Mouse (Mus musculus): ENCODE results near the gene Pcbp2.

Gene Pcbp2

DNA sequence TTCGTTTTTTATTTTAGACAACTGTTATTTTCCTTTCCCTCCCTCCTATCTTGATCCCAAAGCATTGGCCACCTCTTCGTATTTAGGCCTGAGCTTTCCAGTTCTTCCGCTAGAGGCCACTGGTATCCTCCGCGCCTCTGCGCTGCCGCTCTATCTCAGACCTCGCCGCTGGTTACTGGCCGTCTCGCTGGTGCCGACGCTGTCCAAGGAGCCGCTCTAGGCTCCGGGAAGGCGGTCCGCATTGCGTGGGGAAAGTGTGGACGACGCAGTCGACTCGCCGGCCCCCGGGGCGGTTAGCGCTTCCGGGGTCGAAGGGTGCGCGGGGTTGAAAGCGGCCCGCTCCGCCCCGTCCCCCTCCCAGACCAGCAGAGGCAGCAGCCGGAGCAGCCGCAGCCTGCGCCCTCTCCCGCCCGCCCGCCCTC is at the start of gene Pcbp2:
Gene Pcbp2, plus strand, starts transcription at position 357 of the 422 bp plus-strand sequence.
- in situ Hi-C loops (cut with MboI) = no loop called here

DNA sequence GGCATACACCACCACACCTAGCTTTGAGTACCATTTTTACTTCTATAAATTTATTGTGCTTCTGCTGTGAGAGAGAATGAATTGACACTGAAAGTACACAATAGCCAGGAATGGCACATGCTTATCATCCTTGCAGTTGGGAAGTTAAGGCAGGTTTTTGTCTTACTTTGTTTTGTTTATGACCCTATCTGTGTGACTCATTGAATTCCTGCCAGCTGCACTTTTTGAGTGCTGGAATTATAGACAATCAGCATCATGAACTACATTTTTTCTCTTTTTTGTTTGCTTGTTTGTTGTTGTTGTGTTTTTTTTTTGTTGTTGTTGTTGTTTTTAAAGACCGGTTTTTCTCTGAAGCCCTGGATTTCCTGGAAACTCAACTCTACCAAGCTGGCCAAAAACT is 49.4 kb upstream of the Pcbp2 start:
- in situ Hi-C loops (cut with MboI) = no loop called here

DNA sequence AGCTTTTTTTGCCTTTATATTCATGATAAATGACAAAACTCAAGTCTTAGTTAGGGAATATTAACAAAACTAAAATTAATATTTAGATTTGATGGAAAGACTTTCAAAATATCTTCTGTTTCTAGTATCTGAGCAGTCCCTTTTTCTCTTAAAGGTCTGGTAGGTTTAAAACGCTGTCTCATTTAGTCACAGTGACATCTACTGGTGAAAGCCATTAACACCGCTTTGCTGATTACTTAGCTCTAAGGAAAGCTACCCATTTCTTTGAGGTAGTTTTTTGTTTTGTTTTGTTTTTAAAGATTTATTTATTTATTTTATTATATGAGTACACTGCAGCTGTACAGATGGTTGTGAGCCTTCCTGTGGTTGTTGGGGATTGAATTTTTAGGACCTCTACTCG is 48.9 kb upstream of the Pcbp2 start:
- in situ Hi-C loops (cut with MboI) = no loop called here

DNA sequence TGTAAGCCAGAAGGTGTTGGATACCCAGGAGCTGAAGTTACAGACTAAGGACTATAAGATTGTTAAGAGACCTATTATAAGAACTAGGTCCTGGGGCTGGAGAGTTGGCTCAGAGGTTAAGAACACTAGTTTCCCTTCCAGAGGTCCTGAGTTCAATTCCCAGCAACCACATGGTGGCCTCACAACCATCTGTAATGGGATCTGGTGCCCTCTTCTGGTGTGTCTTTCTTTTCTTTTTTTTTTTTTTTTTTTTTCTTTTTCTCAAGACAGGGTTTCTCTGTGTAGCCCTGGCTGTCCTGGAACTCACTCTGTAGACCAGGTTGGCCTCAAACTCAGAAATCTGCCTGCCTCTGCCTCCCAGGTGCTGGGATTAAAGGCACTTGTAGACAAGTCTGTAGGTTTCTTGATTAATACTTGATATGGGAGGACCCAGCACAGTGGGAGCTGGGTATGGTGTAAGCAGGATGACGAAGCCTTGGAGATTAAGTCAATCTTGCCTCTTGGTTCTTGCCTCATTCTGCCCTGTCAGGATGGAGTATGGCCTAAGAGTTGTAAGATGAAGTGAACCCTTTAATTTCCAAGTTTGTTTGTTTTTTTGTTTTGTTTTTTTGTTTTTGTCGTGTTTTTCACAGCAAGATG is 46.6 kb upstream of the Pcbp2 start:
- in situ Hi-C loops (cut with MboI) = no loop called here

DNA sequence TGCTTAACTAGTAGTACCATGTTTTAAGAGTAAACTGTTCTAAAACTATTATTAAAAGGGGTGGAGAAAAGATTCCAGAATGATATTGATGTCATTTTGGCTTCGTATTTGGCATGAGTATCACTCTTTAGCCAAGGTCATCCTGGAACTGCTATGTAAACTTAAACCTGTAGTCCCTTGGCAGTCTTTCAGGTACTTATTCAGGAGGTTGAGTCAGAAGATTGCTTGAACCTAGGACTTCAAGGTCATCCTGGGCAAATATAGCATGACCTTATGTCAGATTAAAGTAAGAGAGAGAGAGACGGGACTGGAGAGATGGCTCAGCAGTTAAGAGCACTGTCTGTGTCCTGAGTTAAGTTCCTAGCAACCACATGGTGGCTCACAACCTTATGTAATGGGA is 45.7 kb upstream of the Pcbp2 start:
- in situ Hi-C loops (cut with MboI) = no loop called here

DNA sequence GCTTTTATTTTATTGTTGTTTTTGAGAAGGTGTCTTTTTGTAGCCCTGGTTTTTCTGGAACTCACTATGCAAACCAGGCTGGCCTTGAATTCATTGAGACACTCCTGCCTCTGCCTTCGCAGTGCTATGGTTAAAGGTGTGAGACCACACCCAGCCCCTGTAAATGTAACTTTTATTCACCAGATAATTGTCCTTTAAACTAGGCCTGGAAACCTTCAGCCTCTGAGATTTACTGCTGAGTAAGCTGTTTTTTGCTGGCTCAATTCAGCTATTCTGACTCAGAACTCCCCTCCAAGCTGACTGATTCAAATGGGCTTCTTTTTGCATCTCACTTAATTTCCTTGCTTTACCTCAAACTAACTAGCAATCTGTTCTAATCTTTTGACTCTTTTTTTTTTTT is 43.4 kb upstream of the Pcbp2 start:
- in situ Hi-C loops (cut with MboI) = no loop called here

DNA sequence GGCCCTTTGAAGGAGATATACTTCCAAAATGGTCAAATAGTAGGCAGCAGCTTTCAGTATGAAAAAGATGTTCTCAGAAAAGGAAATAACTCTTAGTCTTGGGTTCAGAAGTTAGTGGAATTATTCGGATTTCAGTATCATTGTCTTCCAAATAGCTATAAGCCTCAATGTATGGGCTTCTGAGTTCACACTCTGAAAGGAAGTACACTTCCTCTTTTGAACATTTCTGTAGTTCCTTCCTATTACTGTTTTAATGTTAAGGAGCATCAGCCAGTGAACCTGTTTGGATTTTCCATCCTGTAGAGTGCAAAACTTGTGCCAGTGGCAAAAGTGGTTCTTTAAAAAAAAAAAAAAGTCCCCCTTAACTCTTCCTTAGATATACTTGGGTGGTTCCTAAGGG is 38.3 kb upstream of the Pcbp2 start:
- in situ Hi-C loops (cut with MboI) = no loop called here

DNA sequence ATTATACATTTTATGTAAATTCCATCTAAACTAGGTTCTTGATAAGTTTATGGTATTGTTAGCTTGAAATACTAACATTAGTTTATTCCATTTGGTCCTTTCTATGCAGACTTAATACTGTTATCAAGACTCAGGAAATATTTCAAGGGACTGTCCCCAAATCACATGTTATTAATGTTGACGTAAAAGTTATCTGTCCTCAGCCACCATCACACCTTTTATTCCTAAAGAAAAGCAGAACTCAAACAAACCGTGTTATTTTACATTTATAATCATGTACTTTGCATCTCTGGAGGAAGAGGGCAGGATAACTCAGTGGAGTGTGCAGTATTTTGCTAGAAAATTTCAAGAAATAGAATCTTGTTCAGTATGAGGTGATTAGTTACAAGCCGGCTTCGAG is 37.2 kb upstream of the Pcbp2 start:
- in situ Hi-C loops (cut with MboI) = no loop called here

DNA sequence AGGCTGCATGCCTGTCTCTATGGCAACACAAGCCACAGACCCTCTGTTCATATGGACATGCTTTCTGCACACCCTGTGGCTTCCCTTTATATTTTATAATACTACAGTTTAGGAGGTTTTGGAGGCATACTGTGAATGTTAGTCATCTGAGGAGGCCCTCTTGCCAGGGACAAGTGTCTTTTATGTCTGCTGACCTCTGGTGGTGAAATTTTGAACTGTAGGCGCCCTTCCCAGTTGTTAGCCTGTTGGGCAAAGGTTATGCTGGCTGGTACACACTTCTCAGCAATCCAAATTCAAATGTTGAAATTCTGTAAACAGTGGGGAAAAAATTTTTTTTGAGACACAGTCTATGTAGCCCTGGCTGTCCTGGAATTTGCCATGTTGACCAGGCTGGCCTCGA is 27.8 kb upstream of the Pcbp2 start:
- in situ Hi-C loops (cut with MboI) = no loop called here

DNA sequence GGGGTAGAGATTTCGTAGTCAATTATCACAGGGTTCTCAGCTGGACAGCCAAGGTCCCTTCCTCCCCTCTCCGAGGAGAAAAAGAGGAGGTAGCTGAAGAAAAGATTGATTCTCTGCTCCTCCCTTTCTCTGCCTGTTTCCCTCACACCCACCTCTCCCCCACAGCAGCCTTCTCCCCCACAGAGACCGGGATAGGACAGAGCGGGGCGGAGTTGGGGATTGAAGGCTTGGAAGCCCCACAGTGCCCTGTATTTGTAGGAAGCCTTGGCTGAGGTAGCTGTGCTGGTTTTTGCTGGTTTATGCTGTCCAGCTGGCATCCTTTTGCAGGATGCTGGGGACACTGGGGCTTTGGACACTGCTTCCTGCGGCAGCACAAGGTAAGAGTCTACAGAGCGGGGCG is 25.2 kb upstream of the Pcbp2 start, which contains the start of gene Amhr2:
Gene Amhr2, plus strand, starts transcription at position 222 of the 400 bp plus-strand sequence.
- in situ Hi-C loops (cut with MboI) = no loop called here

DNA sequence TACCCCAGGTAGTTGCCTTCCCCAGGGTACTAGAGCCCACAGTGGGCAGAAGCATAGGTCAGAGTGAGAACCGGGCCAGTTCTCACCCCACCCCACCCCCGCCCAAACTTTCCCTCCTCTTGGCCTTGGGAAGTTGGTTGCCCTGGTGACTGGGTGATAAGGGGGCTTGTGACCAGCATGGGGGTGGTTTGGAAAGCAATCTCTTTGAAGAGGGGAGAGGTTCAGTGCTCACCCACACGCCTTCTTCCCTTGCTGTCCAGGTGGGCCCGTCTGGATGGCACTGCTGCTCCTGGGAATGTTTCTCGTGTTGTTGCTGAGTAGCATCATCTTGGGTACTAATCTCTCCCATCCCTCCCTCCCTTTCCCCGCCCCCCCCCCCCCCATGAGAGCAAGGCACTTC is 23.9 kb upstream of the Pcbp2 start:
- in situ Hi-C loops (cut with MboI) = no loop called here

DNA sequence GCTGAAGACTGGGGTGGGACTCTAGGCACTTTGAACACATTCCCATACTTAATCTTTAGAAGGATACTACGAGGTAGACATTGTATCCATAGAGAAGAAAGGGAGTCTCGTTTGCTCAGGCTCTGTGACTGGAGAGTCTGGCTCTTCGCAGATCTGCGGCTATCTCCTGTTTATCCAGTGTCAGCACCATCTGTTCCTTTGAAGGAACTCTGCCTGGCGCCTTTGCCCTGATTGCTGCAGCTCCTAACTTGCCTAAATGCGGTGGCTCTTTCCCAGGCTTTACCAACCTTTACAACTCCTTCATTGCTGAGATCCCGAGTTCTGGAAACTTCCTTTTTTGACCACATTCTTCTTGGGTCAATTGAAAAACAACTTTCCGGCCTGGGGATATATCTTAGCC is 21.0 kb upstream of the Pcbp2 start:
- in situ Hi-C loops (cut with MboI) = no loop called here

DNA sequence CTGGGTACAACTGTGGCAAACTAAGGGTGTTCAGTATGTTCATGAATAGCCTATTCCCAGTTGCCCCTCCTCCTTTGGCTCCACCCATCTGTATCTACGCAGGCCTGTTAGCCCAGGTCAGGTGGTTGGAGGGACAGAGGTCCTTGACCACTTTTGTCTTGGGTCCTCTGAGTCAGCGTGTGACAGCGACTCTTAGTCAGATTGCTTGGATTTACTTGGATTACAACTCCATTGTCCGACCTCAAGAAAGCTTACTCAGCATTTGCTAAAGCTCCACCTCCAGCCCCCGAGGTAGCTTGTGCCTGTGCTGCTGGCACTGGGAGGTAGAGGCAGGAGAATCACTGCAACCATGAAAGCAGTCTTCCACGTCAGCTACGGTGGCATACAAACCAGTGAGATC is 19.4 kb upstream of the Pcbp2 start:
- in situ Hi-C loops (cut with MboI) = no loop called here

DNA sequence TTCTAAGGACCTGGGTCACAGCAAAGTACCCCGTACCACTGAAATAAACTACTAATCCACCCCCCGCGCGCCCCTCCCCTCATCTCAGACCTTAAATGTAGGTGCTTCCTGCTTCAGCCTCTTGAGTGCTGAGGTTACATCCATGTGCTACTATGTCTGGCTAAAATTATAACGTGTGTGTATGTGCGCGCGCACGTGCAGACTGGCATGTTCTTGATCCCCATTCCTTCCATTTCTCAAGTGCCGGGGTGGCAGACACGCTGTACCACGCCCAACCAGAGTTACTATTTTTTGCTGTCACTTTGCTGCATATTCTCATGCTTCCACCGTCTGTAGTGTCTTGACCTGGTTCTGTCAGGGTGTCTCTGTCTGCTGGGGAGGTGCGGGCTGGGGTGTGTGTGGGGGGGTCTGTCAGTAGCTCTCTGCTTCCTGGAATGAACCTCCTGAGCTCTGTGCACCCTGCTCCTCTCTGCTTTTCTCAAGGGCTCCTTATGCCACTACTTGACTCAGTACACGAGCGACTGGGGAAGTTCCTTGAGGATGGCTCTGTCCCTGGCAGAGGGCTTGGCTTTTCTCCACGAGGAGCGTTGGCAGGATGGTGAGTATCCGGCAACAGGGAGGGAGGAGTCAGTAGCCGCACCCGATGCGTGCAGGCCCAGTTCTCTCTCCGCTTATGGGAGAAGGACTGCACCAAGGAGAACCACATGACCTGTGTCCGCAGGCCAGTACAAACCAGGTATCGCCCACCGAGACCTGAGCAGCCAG is 18.5 kb upstream of the Pcbp2 start:
- in situ Hi-C loops (cut with MboI) = no loop called here

DNA sequence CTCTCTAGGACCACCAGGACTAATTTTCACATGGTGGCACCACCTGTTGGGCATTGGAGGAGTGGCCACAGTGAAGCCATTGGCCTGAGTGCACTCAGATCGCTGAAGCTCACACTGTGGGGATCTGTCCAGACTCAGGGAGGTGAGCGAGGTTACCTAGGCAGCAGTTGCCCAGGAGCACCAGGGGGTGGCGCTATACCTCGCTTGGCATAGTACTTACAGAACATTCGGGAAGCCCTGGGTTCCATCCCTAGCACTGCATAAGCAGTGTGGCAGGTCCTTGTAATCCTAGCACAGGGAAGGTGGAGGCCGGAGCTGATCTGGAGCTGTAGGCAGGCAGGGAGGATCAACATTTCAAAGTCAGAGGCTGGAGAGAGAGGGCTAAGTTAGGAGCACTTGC is 14.3 kb upstream of the Pcbp2 start:
- in situ Hi-C loops (cut with MboI) = no loop called here

DNA sequence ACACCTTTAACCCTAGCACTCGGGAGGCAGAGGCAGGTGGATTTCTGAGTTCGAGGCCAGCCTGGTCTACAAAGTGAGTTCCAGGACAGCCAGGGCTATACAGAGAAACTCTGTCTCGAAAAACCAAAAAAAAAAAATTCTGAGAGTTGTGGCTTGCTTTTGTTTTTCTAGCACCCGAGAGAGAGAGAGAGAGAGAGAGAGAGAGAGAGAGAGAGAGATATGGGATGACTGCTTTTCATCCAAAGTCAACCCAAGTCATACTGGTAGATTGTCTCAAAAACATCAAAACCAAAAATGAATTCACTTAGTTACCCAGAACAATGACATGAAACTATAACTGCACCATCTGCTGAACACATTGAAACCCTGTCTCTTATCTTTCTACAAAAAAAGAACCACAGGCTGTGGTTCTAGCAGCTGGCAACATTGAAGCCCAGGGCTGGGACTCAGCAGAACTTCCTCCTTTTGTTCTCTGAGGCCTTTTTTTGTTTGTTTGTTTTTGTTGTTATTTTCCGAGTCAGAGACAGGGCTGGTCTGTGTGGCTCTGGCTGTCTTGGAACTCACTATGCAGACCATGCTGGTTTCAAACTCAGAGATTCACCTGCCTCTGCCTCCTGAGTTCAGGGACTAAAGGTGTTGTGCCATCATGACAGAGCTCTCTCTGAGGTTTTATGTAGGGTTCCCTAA is 12.1 kb upstream of the Pcbp2 start:
- in situ Hi-C loops (cut with MboI) = no loop called here

DNA sequence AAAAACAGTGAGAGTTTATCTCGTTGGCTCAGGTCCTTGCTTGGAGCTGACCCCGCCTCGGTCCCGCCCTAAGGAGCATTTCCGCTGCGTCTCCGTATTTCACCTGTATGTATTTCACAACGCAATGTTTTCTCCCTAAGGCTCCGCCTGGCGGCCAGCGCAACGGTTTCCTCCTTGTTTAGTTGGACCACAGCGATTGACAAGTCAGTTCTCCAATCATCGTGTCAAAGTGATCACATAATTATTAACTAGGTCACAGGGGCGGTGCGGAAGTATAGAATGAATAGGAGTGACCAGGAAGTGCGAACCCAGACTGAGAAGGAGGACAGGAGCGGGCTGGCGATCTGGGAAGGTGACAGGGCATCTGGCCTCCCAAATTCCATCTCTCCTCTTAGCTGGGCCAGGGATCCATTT is 11.4 kb upstream of the Pcbp2 start, which contains the start of gene Prr13:
Gene Prr13, plus strand, starts transcription at position 125 of the 414 bp plus-strand sequence.
- in situ Hi-C loops (cut with MboI) = no loop called here

DNA sequence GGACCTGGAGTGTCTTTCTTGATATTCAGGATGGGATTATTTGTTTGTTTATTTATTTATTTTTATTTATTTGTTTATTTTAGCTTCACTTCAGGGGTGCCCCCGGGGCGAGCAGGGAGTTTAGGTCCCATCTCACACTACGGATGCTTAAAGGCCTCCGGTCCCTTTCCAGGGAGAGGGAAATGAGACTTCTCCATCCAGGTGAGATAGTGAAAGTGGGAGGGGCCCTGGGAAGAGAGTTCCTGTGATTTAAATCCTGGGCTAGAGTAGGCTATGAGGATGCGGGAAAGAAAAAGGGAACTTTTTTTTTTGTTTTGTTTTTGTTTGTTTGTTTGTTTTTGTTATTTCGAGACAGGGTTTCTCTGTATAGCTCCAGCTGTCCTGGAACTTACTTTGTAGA is 11.0 kb upstream of the Pcbp2 start:
- in situ Hi-C loops (cut with MboI) = no loop called here

DNA sequence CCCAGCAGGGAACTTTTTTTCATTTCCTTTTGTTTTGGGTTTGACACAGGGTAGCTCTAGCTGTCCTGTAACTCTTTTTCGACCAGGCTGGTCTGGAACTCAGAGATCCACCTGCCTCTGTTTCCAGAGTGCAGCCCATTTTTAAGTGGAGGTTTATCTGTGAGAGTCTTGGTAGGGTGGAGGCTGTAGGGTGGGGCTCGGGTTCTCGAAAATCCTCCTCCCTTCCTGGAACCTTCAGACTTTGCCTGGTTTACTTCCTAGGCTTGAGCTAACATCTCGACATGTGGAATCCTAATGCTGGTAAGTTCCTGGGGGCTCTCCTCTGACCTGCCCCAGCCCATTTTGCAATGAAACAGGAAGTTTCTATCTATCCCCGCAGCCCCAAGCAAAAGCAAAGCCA is 10.5 kb upstream of the Pcbp2 start:
- in situ Hi-C loops (cut with MboI) = loop anchor here (5.0 kb wide), 1 partner anchor 67 kb away; no protein-coding TSS in a partner anchor

DNA sequence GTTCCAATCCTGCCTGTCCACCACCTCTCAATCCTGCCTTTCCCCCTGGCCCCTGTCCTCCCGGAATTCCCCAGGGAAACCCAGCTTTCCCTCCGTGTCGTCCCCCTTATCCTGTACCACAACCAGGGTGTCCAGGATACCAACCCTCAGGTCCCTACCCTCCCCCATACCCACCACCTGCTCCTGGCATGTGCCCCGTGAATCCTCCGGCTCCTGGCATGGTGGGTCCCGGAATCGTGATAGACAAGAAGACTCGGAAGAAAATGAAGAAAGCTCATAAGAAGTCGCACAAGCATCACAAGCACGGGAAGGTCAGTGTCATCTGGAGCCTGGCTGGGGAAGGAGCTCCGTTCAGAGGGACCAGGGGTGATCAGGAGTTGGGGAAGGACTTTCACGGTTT is 9.9 kb upstream of the Pcbp2 start:
- in situ Hi-C loops (cut with MboI) = loop anchor here (5.0 kb wide), 1 partner anchor 67 kb away; no protein-coding TSS in a partner anchor

DNA sequence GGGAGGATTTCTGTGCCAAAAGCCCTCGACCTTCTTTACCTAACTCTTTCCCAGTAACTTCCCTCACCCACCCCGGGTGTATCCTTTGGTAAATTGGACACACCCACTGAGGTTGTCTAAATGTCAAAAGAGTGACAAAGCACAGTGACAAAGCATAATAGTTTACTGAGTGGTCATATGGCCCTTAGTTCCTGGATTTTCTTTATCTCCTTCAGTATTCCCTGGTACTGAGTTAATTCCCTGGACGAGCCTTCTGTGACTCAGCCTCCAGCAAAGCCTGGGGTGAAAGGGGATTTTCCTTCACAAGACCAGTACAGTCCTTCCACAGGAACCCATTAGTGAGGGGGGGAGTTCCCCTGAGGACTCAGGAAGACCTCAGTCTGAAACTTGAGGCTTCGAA is 9.4 kb upstream of the Pcbp2 start:
- in situ Hi-C loops (cut with MboI) = loop anchor here (5.0 kb wide), 1 partner anchor 66 kb away; no protein-coding TSS in a partner anchor

DNA sequence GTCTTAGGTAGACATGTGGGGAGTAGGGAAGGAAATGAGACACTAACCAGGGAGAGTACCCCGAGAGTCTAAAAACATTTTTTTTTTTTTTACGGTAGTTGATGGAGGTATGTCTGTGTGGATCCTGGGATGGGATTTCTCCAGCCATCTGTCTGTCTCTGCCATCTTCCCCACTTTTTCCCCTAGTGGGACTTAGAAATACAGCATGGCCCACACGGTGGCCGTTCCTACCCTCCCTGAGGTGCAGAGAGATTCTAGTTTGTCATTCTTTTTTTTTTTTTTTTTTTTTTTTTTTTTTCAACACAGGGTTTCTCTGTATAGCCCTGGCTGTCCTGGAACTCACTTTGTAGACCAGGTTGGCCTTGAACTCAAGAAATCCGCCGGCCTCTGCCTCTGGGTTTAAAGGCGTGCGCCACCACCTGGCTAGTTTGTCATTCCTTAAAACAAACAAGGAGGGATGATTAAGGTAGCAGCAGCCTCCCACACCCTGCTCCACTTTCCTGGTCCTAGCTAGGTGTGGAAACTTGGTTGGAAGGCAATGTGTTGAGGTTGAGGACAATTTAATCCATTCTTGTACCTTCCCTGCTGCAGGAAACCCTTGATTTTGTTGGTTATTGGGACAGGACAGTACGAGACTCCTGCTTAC is 8.8 kb upstream of the Pcbp2 start:
- in situ Hi-C loops (cut with MboI) = loop anchor here (5.0 kb wide), 1 partner anchor 66 kb away; no protein-coding TSS in a partner anchor

Measured in mature B cell (primary cell).